Mouse (Mus musculus): Measurements from ENCODE around the gene Gm21992. TPM values are rescaled to one million over a fixed set of nuclear protein-coding genes. Genes with fewer than 3 reads are reported as not detected.

Gm21992 gene
- total RNA-seq, 2 experiments from 2014 or later, result 18.2 to 37.9 TPM

DNA sequence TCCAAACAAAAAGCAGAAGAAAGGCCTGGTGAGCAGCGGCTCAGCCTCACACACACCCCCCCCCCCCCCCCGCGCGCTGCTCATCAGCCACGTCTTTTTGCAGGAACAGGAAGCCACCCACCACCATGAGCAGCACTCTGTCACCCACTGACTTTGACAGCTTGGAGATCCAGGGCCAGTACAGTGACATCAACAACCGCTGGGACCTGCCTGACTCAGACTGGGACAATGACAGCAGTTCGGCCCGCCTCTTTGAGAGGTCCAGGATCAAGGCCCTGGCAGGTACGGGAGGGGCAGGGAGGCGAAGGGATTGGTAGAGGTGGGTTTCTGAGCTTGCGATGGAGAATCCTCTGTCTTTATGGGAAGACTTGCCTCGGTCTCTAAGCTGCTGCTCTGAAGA, 92.7 kb downstream of the Gm21992 start:
- no peak for DNase-seq
- intact Hi-C loops (cut with DNase I), result no loop called here

DNA sequence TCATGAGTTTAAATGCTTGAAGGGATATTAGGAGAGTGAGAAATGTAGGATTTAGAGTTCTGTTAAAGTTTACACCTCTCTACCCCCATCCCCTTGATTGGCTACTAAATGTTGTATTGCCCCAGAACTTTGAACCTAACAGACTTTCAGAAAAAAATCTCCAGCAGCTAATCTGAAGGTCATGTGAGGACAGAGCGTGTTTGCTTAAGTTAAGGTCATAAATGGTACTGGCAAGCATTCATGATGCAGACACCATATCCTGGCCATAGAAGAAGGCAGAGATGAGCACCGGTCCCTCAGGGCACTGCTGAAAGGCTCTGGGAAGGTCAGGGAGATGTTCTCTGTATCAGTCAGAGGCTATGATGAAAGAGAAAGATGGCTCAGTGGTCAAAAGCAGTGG, 94.1 kb downstream of the Gm21992 start:
- no peak for DNase-seq
- intact Hi-C loops (cut with DNase I), result no loop called here

DNA sequence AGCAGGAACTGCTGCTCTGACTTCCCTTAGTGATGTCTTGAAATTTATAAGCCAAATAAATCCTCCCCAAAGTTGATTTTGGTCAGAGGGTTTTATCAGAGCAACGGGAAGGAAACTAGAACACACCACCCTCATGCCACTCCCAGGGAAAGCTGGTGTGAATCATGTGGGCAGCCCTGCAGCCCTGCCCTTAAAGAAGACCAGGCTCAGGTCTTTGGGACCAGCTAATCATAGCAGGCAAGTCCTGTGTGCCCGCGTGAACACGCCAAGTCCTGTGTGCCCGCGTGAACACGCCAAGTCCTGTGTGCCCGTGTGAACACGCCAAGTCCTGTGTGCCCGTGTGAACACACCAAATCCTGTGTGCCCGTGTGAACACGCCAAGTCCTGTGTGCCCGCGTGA, 94.7 kb downstream of the Gm21992 start:
- DNase-seq, result no peak
- intact Hi-C loops (cut with DNase I), result no loop called here

DNA sequence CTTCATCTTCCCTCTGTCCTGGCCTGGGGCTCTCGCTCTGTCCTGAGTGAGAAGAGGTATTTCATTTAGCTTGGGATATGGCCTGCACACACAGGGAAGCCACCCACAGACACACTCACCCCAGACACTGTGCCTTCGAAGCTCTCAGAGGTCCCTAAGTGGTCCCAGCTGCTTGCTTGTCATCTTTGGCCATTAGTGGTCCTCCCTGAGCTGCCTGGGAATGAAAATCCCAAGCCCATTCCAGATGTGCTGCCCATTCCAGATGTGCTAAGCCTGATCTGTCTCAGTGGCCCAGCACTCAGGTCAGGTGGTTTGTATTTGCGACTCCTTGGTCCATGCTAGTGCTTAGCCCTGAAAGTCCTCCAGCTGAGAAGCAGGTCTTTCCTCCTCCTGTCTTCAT, 97.5 kb downstream of the Gm21992 start:
- DNase-seq, result no peak
- intact Hi-C loops (cut with DNase I), result loop anchor here (5.0 kb wide), 1 partner anchor 67 kb away; no protein-coding TSS in a partner anchor

DNA sequence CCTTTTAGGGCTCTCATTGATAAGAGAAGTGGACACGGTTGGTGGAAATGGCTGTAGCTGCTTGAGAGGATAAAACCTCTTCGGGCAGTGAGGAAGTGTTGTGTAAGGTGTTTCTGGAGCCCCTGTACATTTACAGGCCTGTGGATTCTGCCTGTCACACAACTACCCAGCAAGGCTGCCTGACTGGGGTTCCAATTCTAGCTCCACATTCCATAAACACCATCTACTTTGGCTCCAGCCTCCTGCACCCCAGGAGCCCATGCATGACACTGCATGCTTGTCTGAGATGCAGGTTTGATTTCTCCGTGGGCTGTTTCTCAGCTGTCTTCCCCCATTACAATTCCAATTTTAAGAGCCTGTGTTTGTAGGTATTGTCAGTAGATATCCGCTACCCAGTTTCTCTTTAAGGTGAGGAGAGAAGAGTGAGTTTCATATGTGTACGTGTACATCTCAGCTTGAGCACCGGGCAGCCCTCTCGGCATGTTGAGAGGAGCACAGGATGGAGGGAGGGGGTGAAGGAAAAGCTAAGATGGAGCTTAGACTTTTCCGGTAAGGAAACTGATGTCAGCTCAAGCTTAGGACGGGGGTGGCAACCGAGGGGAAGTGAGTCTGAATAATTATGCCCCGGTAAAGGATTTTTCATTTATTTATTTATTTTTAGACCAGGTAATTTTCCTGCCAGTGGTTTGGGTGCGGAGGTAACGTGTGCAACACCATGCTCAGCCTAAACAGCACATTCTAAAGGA, 98.5 kb downstream of the Gm21992 start:
- no peak for DNase-seq
- intact Hi-C loops (cut with DNase I), result loop anchor here (5.0 kb wide), 1 partner anchor 66 kb away; no protein-coding TSS in a partner anchor

DNA sequence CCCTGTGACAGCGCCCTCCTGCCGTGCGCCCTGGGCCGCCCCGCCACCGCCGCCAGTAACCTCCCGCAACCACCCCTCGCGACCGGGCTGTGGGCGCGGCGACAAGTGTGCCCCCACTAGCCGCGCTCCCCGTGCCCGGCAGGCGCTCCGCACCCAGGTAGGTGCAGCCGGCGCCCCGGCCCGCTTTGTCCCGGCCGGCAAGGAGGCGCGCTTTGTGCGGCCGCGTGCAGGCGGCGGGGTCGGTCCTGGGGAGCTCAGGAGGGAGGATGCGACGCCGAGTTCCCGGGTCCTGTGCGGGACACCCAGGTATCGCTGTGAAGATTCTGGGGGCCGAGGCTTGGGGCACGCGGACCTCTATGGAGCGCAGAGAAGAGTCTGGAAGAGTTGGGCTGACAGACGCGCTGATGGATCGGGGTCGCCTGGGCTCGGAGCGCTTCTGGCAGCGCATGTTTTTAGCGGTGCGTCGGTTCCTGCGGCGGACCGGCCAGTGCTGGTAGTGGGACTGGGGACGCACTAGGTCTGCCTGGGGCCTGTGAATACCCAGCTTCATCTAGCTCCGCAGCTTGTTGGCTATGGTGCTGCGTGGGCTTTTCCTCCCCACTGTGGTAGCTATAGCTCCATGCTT, 99.1 kb downstream of the Gm21992 start:
- peak; percentile 39 for DNase-seq
- intact Hi-C loops (cut with DNase I), result loop anchor here (5.0 kb wide), 1 partner anchor 65 kb away; no protein-coding TSS in a partner anchor

DNA sequence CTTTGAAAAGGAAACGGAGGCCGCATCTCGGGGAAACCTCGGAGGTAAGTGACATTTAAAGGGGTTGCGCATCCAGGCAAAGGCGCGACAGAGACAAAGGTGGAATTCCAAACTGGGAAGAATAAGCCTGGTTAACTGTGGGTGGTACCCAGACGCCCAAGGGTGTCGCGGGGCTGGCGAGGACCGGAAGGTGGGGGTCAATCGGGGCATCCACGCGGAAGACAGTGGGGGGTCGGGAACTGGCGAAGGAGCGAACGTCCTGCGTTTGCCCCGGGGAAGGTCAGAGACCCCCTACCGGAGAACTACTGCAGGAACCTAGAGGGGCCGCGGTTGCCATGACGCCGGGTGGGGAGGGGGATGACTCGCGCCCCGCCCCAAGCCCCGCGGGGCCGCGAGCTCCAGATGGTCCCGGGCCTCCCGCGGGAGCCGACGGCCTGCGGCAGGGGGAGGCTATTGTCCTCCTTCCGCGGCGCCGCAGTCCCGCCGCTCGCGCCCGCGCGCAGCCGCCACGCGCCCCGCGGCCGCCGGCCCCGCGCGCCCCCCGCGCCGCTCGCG, 99.7 kb downstream of the Gm21992 start:
- DNase-seq, result peak; percentile 75
- intact Hi-C loops (cut with DNase I), result loop anchor here (5.0 kb wide), 1 partner anchor 64 kb away; no protein-coding TSS in a partner anchor

DNA sequence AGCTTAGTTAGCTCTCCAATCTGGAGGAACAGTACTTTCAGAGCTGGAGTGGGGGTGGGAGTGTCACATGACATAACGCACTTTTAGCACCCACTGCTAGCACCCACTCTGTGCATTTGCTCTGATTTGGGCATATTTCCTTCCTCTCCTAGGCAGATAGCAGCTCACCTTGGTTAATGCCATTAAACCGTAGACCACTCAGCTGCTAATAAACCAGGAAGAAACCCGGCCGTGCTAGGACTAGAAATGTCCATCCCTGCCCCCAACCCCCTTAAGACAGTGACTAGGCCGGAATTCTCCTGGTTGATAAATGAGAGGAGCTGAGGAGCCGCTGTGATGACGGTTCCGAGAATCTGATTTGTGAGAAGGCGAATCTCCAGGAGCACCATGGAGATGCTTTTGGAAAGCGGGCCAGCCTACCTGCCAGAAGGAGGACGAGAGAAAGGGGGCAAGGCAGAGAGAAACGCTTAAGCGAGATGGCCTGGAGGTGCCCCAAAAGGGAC, 100.3 kb downstream of the Gm21992 start, which contains the start of gene Sptbn2:
TSS of gene Sptbn2 (plus strand) at position 70 of the 503 bp plus-strand sequence.
- intact Hi-C loops (cut with DNase I), result loop anchor here (5.0 kb wide), 1 partner anchor 64 kb away; no protein-coding TSS in a partner anchor
- no peak for DNase-seq

DNA sequence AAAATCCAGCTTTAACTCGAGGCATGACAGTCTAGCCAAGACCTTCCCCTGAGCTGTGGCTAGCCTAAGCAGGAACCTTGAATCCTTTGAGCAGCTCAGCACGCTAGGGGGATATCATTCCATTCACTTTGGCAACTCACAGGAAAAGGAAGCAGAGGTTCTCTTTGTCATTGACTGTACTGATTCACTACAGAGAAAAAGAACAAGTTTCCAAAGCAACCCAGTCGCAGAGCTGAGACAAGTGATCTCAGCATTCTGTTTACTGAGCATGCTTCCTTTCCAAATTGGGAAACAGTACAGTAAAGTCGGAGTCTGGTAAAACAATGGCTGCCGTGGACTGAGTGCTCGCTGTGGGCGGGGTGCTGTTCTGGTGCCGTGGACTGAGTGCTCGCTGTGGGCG, 102.6 kb downstream of the Gm21992 start:
- no peak for DNase-seq
- intact Hi-C loops (cut with DNase I), result no loop called here

DNA sequence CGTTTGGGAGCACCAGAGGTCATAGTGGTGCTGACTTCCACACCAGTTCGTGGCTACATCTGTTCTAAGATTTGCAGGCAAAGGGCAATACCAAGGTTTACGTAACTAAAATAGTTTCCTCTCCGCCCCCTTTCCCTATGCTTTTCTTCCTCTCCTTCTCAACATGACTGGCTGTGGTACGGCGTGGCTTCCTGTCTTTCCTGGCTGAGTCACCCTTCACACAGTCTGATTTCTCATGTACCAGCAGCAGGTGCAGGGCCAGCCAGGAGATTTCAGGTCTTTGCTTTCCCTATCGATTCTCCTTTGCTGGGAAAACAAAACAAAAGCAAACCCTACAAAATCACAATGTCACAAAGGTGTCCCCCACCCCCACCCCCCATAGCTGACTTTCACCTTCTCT, 110.2 kb downstream of the Gm21992 start:
- DNase-seq, result no peak
- intact Hi-C loops (cut with DNase I), result no loop called here

DNA sequence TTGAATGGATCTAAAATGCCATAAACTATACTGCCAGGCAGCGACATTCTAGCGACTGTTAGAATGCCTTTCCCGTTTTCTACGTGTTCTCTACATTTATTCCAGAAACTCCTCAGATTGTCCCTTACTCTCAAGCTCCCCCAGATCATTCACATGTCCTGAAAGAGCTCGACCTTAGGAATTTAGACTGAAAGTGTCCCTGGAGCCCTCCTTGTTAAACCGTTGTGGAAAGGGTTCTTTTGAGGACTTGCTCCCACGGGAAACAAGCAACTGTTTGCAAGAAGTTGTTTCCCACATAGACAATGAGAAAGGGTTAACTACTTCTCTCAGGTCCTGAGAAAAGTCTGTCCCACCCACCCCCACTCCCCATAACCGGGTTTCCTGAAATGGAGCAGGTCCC, 110.8 kb downstream of the Gm21992 start:
- intact Hi-C loops (cut with DNase I), result no loop called here
- DNase-seq, result no peak

DNA sequence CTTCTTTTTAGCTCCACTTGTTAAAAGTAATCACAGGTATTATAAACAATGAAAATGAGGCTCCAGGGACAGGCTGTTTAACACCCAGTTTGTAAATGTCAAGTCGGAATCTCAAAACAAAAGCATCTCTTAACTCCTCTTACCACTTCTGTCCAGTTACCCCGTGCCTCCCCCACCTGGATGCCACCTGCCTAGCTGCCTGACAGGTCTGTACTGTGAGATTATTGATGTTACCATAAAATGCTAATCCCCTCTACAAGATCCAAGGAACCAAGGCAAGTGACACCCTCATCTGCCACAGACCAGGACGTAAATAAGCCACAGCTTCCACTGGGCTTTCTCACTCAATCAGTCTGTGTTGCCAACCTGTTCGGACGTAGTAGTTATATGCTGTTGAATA, 111.6 kb downstream of the Gm21992 start:
- intact Hi-C loops (cut with DNase I), result no loop called here

DNA sequence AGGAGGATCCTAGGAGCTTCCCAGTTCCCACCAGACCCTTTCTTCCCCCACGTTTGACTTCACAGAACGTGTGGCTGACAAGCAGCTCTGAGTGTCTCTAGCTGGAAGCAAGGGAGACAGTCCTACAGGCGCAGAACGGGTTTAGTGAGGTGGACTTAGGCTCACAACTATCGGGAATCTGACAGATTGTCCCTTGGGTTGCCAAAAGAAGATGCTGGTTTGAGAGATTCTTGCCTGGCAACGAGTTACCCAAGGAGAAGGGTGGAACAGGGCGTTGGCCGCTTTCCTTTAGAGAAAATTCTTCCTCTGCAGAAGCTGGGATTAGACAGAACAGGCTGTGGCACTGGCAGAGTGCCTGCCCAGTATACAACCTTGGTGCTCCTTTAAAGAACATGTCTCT, 112.6 kb downstream of the Gm21992 start:
- no peak for DNase-seq
- intact Hi-C loops (cut with DNase I), result no loop called here

More for the DNA sequence above, 111.6 kb downstream of the Gm21992 start:
- DNase-seq, result no peak

DNA sequence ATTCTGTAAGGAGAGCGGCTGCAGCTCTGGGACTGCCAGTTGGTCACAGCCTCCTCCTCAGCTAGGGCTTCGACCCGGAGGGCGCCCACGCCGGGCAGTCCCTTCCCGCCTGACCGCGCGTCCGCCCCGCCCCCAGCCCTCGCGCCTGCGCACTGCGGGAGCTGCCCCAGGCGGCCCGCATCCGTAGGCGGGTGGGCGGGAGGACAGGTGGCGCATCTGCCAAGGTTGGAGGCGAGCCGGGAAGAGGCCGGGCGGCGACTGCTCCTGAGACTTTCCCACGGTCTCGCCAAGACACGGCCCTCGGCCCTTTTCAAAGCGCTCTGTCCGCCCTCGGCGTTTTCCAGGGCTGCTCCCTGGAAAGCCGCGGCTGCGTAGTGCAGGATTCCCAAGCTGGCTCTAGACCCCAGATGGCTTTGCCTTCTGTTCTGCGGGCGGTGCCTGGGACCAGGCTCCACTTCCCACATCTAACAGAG, 113.2 kb downstream of the Gm21992 start, which contains the start of gene Gm960:
TSS of gene Gm960 (minus strand) at position 464 of the 473 bp plus-strand sequence.
- DNase-seq, result peak; percentile 87
- intact Hi-C loops (cut with DNase I), result no loop called here

DNA sequence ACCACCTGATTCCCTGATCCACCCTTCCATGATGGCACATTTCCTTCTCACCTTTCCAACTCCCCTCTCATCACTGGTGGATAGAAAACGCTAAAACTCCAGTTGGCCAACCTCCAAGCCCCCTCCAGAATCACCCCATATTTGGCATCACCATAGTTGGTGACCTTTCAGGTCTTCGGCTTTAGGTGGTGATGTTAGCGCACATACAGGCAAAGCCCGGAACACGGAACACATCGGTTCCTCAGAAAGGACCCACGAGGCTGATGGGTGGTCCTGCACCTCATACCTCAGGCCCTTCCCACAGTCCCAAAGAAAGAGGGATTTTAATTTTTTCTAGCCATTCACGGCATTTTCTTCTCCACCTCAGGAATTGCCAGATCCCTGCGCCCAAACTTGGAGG, 113.7 kb downstream of the Gm21992 start:
- intact Hi-C loops (cut with DNase I), result no loop called here
- DNase-seq, result no peak

DNA sequence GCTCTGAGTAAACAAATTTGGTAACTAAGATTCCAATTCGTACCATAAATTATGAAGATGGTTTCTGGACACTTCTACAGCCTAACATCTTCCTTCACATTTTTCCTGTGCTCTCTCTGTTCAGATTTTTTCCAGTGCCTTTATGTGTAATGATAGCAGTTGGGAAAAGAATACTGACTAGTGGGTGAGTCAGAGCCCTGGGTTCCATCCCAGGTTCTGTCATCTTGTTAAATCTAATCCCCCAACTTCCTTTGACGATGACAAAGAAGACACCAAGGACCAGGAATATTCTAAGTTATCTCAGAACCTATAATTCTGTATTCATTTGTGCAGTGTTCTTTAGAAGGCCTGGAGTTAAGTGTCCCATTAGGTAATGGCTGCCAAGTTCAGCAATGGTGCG, 114.3 kb downstream of the Gm21992 start:
- intact Hi-C loops (cut with DNase I), result no loop called here
- no peak for DNase-seq

DNA sequence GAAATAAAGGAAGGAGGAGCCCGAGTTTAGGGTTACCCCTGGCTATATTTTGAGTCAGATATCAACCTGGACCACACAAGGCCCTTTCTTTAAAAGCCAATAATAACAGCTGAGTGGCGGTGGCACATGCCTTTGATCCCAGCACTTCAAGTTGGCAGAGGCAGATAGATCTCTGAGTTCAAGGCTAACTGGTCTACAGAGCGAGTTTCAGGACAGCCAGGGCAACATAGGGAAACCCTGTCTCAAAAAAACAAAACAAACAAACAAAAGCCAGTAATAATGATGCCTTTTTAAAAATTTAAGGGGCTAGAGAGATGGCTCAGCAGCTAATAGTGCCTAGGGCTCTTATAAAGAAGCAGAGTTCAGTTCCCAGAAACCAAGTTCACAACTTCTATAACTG, 117.1 kb downstream of the Gm21992 start:
- intact Hi-C loops (cut with DNase I), result no loop called here
- no peak for DNase-seq
